Mouse (Mus musculus) CH12.LX (cell line): ENCODE measurements at regions not wholly inside any gene's neighbourhood (a gene's known extent, or its start where the extent isn't known, plus 50 kb on each side); places are given as distances from the start of the nearest gene placed in this dataset.

Experiments used
- DNase-seq: peaks from one replicate; pipeline ENCODE4 v3.0.0-alpha.2; 2013; ENCODE audit errors: extremely low read depth
- H3K27ac ChIP-seq: 2 replicates; pipeline ENCODE4 v1.5.1; 2012; ENCODE audit warnings: low read depth, mild to moderate bottlenecking, control low read depth, moderate library complexity; ENCODE audit not compliant: insufficient read depth
- H3K27me3 ChIP-seq: replicated peaks from 2 replicates; pipeline ENCODE3; 2012; ENCODE audit warnings: inconsistent platforms
- H3K36me3 ChIP-seq, 2 experiments: replicated peaks in 1 of 2; 2 replicates each; pipeline versions ENCODE3 to v1.6.1; 2012; ENCODE audit warnings: inconsistent platforms in 1 of 2, low read length in 1 of 2, mild to moderate bottlenecking in 1 of 2, mixed read lengths in 1 of 2, moderate library complexity in 1 of 2; ENCODE audit not compliant: control insufficient read depth in 1 of 2, insufficient read depth in 1 of 2
- H3K4me1 ChIP-seq, 2 experiments: 2 replicates each; pipeline ENCODE4 v1.6.1; 2012; ENCODE audit warnings: inconsistent platforms in 1 of 2, moderate library complexity in 1 of 2; ENCODE audit not compliant: insufficient read depth in 2 of 2, control insufficient read depth in 1 of 2
- H3K4me2 ChIP-seq: 2 replicates; pipeline ENCODE4 v1.6.1; 2012; ENCODE audit warnings: low read depth, mild to moderate bottlenecking, control low read depth; ENCODE audit not compliant: poor library complexity, insufficient read depth, severe bottlenecking
- H3K4me3 ChIP-seq, 3 experiments: fragments of 150-350 bp in 1 of 3; sonication (generic) in 1 of 3; replicated peaks in 1 of 3; 2 replicates each; pipeline versions ENCODE3 to v1.5.1; 2011 to 2012; ENCODE audit warnings: low read depth in 2 of 3, low read length in 2 of 3, mild to moderate bottlenecking in 2 of 3, moderate library complexity in 2 of 3, control low read depth in 1 of 3, improper control_type of control experiment in 1 of 3, inconsistent platforms in 1 of 3, mixed read lengths in 1 of 3; ENCODE audit not compliant: poor library complexity in 1 of 3
- H3K79me2 ChIP-seq: replicated peaks from 2 replicates; pipeline ENCODE4 v1.6.1; 2012; ENCODE audit warnings: mild to moderate bottlenecking, moderate library complexity; ENCODE audit not compliant: control insufficient read depth, poor library complexity, insufficient read depth, severe bottlenecking; ENCODE audit errors: extremely low read depth
- H3K9ac ChIP-seq: 2 replicates; pipeline ENCODE4 v1.6.1; 2012; ENCODE audit warnings: low read depth, mild to moderate bottlenecking, control low read depth, moderate library complexity; ENCODE audit not compliant: insufficient read depth
- H3K9me3 ChIP-seq: replicated peaks from 2 replicates; pipeline ENCODE3; 2012; ENCODE audit warnings: low read length, inconsistent platforms, mixed read lengths
- BHLHE40 ChIP-seq: IDR thresholded peaks from 2 replicates; pipeline ENCODE4 v1.6.1; 2011; ENCODE audit warnings: mild to moderate bottlenecking, low read depth, low read length, improper control_type of control experiment
- ETS1 ChIP-seq: conservative IDR thresholded peaks from 2 replicates; pipeline ENCODE4 v1.6.1; 2012; ENCODE audit warnings: low read depth, mild to moderate bottlenecking, inconsistent platforms, low read length, improper control_type of control experiment, moderate library complexity
- GABPA ChIP-seq: IDR thresholded peaks from 2 replicates; pipeline ENCODE4 v1.6.1; 2012; ENCODE audit warnings: low read depth, low read length, improper control_type of control experiment, inconsistent platforms; ENCODE audit not compliant: insufficient replicate concordance
- IRF4 ChIP-seq: IDR thresholded peaks from 2 replicates; pipeline ENCODE4 v1.6.1; 2014; ENCODE audit warnings: low read depth, mild to moderate bottlenecking, inconsistent platforms, low read length, improper control_type of control experiment
- JUND ChIP-seq: conservative IDR thresholded peaks from 2 replicates; pipeline ENCODE4 v1.6.1; 2011; ENCODE audit warnings: low read depth, low read length, improper control_type of control experiment
- KAT2A ChIP-seq: IDR thresholded peaks from 2 replicates; pipeline ENCODE4 v1.6.1; 2012; ENCODE audit warnings: low read length, improper control_type of control experiment, inconsistent platforms; ENCODE audit not compliant: insufficient replicate concordance
- MAX ChIP-seq: IDR thresholded peaks from 2 replicates; pipeline ENCODE4 v1.6.1; 2011; ENCODE audit warnings: low read length, improper control_type of control experiment
- MAZ ChIP-seq: IDR thresholded peaks from 2 replicates; pipeline ENCODE4 v1.6.1; 2012; ENCODE audit warnings: low read depth, mild to moderate bottlenecking, inconsistent platforms, low read length, improper control_type of control experiment, moderate library complexity
- POLR2AphosphoS2 ChIP-seq: IDR thresholded peaks from 2 replicates; pipeline ENCODE4 v1.6.1; 2011; ENCODE audit warnings: low read depth, low read length, improper control_type of control experiment
- RAD21 ChIP-seq: IDR thresholded peaks from 2 replicates; pipeline ENCODE4 v1.6.1; 2011; ENCODE audit warnings: low read depth, mild to moderate bottlenecking, low read length, improper control_type of control experiment, moderate library complexity
- RCOR1 ChIP-seq: conservative IDR thresholded peaks from 2 replicates; pipeline ENCODE4 v1.6.1; 2012; ENCODE audit warnings: low read depth, mild to moderate bottlenecking, inconsistent platforms, low read length, improper control_type of control experiment
- SMC3 ChIP-seq: IDR thresholded peaks from 2 replicates; pipeline ENCODE4 v1.6.1; 2011; ENCODE audit warnings: low read depth, low read length, improper control_type of control experiment
- TBP ChIP-seq: conservative IDR thresholded peaks from 2 replicates; pipeline ENCODE4 v1.6.1; 2011; ENCODE audit warnings: low read depth, low read length, improper control_type of control experiment
- TCF12 ChIP-seq: IDR thresholded peaks from 2 replicates; pipeline ENCODE4 v1.6.1; 2014; ENCODE audit warnings: low read depth, mild to moderate bottlenecking, inconsistent platforms, low read length, improper control_type of control experiment
- UBTF ChIP-seq: IDR thresholded peaks from 2 replicates; pipeline ENCODE4 v1.6.1; 2012; ENCODE audit warnings: low read depth, mild to moderate bottlenecking, inconsistent platforms, low read length, improper control_type of control experiment, moderate library complexity
- USF2 ChIP-seq: conservative IDR thresholded peaks from 2 replicates; pipeline ENCODE4 v1.6.1; 2011; ENCODE audit warnings: low read depth, low read length, improper control_type of control experiment
- ZC3H11A ChIP-seq: IDR thresholded peaks from 2 replicates; pipeline ENCODE4 v1.6.1; 2012; ENCODE audit warnings: low read depth, mild to moderate bottlenecking, inconsistent platforms, low read length, improper control_type of control experiment
- ZKSCAN1 ChIP-seq: IDR thresholded peaks from 2 replicates; pipeline ENCODE4 v1.6.1; 2012; ENCODE audit warnings: low read depth, inconsistent platforms, low read length, improper control_type of control experiment, borderline replicate concordance
- ZMIZ1 ChIP-seq: IDR thresholded peaks from 2 replicates; pipeline ENCODE4 v1.6.1; 2012; ENCODE audit warnings: low read depth, mild to moderate bottlenecking, inconsistent platforms, low read length, improper control_type of control experiment
- ZNF384 ChIP-seq: IDR thresholded peaks from 2 replicates; pipeline ENCODE4 v1.6.1; 2012; ENCODE audit warnings: low read depth, low read length, improper control_type of control experiment, inconsistent platforms
- dilution Hi-C: fragments of 300-500 bp; cut with MboI; formaldehyde crosslinking; loops from 2 replicates; pipeline ENCODE4 v1.14.3; 2020; ENCODE audit warnings: low sequenced_read_pairs; ENCODE audit not compliant: extremely low pct_unique_long_range_greater_than_20kb, extremely low pct_ligation_motif_present
- in situ Hi-C: fragments of 300-500 bp; cut with MboI; formaldehyde crosslinking; loops from 3 replicates; pipeline ENCODE4 v1.14.3; 2019; ENCODE audit warnings: low sequenced_read_pairs, low pct_ligation_motif_present, low pct_unique_long_range_greater_than_20kb, mixed read lengths

DNA sequence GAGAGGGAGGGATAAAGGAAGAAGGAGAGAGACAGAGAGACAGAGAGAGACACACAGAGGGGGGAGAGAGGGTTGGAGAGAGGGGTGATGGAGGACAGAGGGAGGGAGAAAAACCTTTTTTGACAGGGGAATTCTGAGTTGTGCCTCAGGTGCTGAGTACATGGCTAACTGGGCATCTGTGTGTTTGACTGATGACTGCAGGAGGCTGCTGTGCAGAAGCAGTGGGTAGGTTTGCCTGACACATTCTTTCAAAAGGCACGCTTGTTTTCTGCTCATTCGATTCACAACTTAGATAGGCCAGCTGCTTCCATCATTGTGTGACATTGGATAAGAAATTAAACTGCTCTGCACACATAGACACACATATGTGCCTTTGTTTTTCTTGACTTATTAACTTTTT lies 150.7 kb upstream of the Rgmb start:
- Histone ChIP-seq H3K79me2 (no peaks in the 10 kb centered on the region), H3K4me1 (peaks cover 0 to 13% of the 10 kb centered on the region in 2 experiments; a peak in 2 of 4 replicates)
- no peak for TF ChIP-seq ZNF384
- no peak for TF ChIP-seq ZMIZ1
- no peak for TF ChIP-seq ZC3H11A
- TF ChIP-seq RAD21: no peak
- TF ChIP-seq POLR2AphosphoS2: no peak
- TF ChIP-seq SMC3: no peak
- TF ChIP-seq TBP: no peak
- no peak for TF ChIP-seq RCOR1
- no peak for TF ChIP-seq ZKSCAN1
- TF ChIP-seq MAZ: no peak
- no peak for TF ChIP-seq USF2
- no peak for TF ChIP-seq KAT2A
- no peak for TF ChIP-seq MAX
- no peak for TF ChIP-seq GABPA
- TF ChIP-seq, all 38 proteins: peak for 0
- dilution Hi-C loops: no loop called here
- no peak overlapping the region for H3K27ac ChIP-seq
- H3K27me3 ChIP-seq: peaks cover 4% of the 10 kb centered on the region
- H3K4me2 ChIP-seq: no peak overlapping the region
- no peak overlapping the region for H3K9ac ChIP-seq
- in situ Hi-C loops: no loop called here
- no peaks in the 10 kb centered on the region for H3K36me3 ChIP-seq
- no peak for DNase-seq
- H3K4me3 ChIP-seq: no peak overlapping the region
- H3K9me3 ChIP-seq: no peaks in the 10 kb centered on the region

DNA sequence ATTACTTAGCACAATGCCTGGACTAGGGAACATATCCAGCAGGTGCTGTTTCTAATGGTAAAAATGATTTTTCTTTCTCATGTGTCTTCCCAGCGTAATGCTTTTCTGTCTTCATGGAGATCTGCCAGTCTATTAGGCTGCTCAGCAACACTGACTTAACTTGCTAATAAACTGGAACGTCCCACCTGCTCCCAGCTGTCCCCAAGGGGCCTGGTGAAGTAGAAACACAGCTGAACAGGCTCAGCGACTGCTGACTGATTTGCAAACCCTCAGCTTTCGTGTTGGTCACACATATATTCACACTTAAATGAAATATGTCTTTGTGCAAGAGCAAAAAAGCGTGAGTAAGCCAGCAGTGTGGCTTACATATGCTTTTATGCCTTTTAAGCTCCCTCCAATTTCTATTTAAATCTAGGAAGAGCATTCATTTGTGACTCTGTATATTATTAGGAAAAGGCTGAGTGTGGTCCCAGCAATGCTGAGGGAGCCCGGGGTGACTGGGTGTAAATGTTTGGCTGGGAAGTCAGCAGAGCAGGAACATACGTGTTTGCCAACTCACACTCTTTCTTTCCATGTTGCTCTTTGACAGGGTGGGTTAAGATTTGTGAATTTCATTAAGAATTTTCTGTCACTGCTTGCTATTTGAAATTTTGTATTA lies 146.7 kb upstream of the Rgmb start:
- H3K4me2 ChIP-seq: no peak overlapping the region; the same call in 1 of the 2 replicates
- H3K9me3 ChIP-seq: no peaks in the 10 kb centered on the region
- DNase-seq: peak; percentile 81
- H3K4me3 ChIP-seq: no peak overlapping the region
- no peaks in the 10 kb centered on the region for H3K36me3 ChIP-seq
- TF ChIP-seq ZC3H11A: no peak
- TF ChIP-seq BHLHE40: peak; percentile 67
- no peak for TF ChIP-seq UBTF
- no peak for TF ChIP-seq MAZ
- TF ChIP-seq ETS1: peak; percentile 68
- TF ChIP-seq TCF12: peak; percentile 63; the same call in 1 of the 2 replicates
- peak; percentile 47; the same call in 1 of the 2 replicates for TF ChIP-seq IRF4
- no peak for TF ChIP-seq TBP
- no peak for TF ChIP-seq JUND
- H3K4me1 ChIP-seq: peaks cover 0 to 13% of the 10 kb centered on the region in 2 experiments; a peak in 2 of 4 replicates
- H3K27me3 ChIP-seq: peaks cover 4% of the 10 kb centered on the region
- dilution Hi-C loops (no loop called here), in situ Hi-C loops (no loop called here)
- no peak overlapping the region for H3K9ac ChIP-seq
- H3K27ac ChIP-seq: no peak overlapping the region
- no peaks in the 10 kb centered on the region for H3K79me2 ChIP-seq
